Mouse (Mus musculus): ENCODE results near the gene Tmc6. TPM values are rescaled to one million over a fixed set of nuclear protein-coding genes. Genes with fewer than 3 reads are reported as not detected.

The Tmc6 gene
- 55.7 and 56.0 TPM in 2 replicates for polyA plus RNA-seq (2012; rRNA removed)

DNA sequence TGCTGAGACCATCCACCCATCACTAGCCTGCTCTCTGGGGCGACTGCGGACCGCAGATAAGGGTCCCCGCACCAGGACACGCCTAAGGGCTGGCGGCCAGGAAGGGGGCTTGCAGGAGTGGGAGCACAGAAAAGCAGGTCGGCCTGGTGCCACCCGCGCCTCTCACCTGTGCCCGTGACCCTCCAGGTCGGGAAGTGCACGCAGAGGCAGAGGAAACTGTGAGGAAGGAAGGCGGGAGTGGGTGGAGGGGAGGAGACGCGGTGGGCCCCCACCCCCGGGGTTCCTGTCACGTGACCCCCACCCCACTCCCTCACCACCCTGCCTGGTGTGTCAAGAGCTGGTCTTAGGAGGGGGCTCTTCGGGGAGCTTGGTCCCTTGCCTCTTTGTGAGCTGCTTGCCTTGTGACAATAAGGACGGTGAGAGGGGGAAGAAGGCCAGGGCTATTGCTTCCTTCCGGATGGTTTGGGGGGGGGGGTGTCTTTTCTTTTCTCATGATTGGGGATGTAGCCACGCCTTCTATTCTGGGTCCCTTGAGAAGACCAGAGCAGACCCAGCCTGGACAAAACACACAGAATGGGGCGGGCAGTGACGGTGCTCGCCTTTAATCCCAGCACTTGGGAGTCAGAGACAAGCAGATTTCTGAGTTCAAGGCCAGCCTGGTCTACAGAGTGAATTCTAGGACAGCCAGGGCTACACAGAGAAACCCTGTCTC is at the start of gene Tmc6, which contains the start of gene Tmc8:
Gene Tmc6, minus strand, starts transcription at position 206 of the 712 bp plus-strand sequence.
Gene Tmc8, plus strand, starts transcription at position 84 of the 712 bp plus-strand sequence.
- 28% methylated on average over 24 of the region's 24 CpGs for WGBS
- TF ChIP-seq POLR2A (IDR thresholded peaks at IDR 0.05; ENCODE audit: borderline replicate concordance, extremely low read depth, low read depth, low read length) (peak; percentile 58; the same call in 1 of the 2 replicates), CTCF (IDR thresholded peaks at IDR 0.05; ENCODE audit: insufficient read depth, low read length) (no peak)
- H3K4me1 ChIP-seq (ENCODE audit: control insufficient read depth, insufficient read depth, low read length): peaks cover 9% of the 10 kb centered on the region
- peak within 1 kb of the TSS; percentile 58 for H3K4me3 ChIP-seq (replicated peaks; ENCODE audit: extremely low read depth, low read depth, low read length)
- peak; percentile 20 for DNase-seq

DNA sequence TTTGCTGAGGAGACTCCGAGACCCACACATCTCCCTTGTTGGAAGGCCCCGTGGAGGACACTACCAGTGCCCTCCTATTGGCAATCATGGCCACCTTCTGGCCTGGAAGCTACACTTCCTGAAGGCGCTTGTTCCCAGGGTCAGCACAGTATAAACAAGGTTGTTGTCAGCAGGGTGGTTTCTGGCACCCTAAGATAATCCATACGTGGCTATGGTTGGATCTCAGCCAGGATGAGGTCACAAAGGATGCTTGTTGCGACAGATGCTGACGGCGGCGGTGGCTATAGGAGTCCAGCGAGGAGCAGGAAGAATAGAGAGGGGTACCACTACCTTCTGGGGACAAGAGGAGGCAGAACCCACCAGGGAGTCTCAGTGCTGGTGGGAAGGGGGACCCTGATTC is 48.4 kb upstream of the Tmc6 start:
- DNase-seq: no peak
- TF ChIP-seq POLR2A (IDR thresholded peaks at IDR 0.05; ENCODE audit: borderline replicate concordance, extremely low read depth, low read depth, low read length): no peak
- no peak overlapping the region for H3K4me3 ChIP-seq (replicated peaks; ENCODE audit: extremely low read depth, low read depth, low read length)
- H3K4me1 ChIP-seq (ENCODE audit: control insufficient read depth, insufficient read depth, low read length): peaks cover 15% of the 10 kb centered on the region
- WGBS: 42% methylated on average over 9 of the region's 9 CpGs

DNA sequence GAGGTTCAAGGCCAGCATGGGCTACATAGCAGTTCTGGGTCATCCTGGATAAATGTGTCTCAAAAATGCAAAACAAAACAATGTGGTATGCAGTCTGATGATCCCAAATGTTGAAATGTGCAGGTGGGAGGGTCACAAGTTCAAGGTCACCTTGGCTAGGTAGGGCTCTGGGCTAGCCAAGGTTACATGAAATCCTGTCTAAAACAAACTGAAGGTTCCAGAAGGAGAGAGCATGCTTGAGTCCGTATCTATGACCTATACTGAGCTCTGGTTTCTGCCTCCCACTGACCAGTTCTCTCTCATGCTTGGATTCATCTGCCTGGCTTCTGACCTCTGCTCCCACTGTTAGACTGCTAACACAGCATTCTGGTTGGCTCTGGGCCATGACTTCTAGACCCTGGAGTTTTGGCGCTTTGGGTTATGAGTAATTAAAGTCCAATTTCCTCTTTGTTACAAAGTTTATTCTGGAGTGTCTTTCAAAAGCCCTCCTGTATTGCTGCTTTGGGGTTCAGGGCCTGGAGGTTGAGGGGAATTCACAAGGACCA is 47.7 kb upstream of the Tmc6 start:
- H3K4me1 ChIP-seq (ENCODE audit: control insufficient read depth, insufficient read depth, low read length): peaks cover 15% of the 10 kb centered on the region
- WGBS: 29% methylated on average over 2 of the region's 2 CpGs

DNA sequence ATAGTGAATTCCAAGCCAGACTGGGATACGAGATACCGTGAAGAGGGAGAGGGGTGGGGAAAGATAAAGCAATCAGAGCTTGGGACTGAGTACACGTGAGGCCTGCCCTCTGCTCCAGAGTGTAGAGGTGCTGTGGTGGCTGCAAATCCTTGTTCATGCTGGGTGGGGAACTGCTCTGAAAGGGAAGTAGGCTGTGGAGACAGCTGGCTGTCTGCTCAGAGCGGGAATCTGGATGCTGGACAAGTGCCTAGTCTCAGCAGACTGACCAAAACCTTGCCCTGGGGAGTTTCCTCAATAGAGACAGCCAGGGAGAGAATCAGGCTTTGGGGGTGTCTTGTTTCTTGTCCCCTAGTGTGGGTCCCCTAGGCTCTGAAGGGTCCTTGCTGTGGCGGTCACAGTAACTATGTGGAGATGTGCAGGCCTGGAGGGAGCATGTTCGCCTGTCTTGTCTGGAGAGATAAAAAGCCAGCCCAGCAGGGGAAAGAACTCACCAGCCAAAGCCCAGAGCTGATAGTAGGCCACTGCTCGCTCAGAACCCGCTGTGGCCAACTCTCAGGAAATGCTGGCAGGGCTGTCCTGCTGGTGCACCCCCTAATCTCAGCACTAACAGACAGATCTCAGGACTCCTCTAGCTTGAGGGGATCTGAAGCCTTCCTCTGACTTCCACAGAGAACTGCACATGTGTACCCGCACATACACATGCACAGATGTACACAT is 47.0 kb upstream of the Tmc6 start:
- TF ChIP-seq POLR2A (IDR thresholded peaks at IDR 0.05; ENCODE audit: borderline replicate concordance, extremely low read depth, low read depth, low read length) (no peak), CTCF (IDR thresholded peaks at IDR 0.05; ENCODE audit: insufficient read depth, low read length) (no peak)
- peaks cover 21% of the 10 kb centered on the region for H3K4me1 ChIP-seq (ENCODE audit: control insufficient read depth, insufficient read depth, low read length)
- DNase-seq: no peak
- 32% methylated on average over 9 of the region's 9 CpGs for WGBS
- no peak overlapping the region for H3K4me3 ChIP-seq (replicated peaks; ENCODE audit: extremely low read depth, low read depth, low read length)

More for the DNA sequence above, 47.7 kb upstream of the Tmc6 start:
- TF ChIP-seq CTCF (IDR thresholded peaks at IDR 0.05; ENCODE audit: insufficient read depth, low read length) (no peak), POLR2A (IDR thresholded peaks at IDR 0.05; ENCODE audit: borderline replicate concordance, extremely low read depth, low read depth, low read length) (no peak)
- H3K4me3 ChIP-seq (replicated peaks; ENCODE audit: extremely low read depth, low read depth, low read length): no peak overlapping the region
- no peak for DNase-seq

DNA sequence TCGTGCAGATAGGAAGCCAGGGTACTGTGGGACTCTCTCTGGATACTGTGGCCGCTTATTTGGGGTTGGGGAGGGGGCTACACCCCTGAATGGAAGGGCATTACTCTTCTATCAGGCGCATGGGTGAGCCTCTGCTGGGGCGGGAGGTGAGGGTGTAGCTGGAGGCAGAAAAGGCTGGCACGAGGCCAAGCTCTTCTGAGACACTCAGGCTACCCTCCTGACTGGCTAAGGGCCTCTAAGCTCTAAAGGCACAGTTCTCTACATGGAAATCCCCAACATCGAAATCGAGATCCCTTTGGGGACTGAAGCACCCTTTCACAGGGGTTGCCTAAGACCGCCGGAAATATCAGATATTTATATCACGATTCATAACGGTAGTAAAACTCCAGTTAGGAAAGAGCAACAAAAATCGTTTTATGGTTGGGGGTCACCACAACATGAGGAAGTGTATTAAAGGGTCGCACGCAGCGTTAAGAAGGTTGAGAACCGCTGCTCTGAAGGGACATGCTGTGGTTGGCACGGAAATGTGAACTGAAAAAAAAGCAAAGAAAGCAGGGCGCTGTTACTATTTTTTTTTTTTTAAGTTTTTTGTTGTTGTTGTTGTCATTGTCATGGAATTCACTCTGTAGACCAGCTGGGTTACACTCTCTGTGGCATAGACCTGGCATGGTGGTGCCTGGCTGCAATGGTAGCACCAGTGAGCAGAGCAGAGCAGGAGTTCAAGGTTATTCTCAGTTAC is 46.3 kb upstream of the Tmc6 start:
- TF ChIP-seq POLR2A (IDR thresholded peaks at IDR 0.05; ENCODE audit: borderline replicate concordance, extremely low read depth, low read depth, low read length) (no peak), CTCF (IDR thresholded peaks at IDR 0.05; ENCODE audit: insufficient read depth, low read length) (no peak)
- WGBS: 34% methylated on average over 18 of the region's 18 CpGs
- no peak for DNase-seq
- Histone ChIP-seq H3K4me1 (ENCODE audit: control insufficient read depth, insufficient read depth, low read length) (peaks cover 24% of the 10 kb centered on the region), H3K4me3 (replicated peaks; ENCODE audit: extremely low read depth, low read depth, low read length) (no peak overlapping the region)

DNA sequence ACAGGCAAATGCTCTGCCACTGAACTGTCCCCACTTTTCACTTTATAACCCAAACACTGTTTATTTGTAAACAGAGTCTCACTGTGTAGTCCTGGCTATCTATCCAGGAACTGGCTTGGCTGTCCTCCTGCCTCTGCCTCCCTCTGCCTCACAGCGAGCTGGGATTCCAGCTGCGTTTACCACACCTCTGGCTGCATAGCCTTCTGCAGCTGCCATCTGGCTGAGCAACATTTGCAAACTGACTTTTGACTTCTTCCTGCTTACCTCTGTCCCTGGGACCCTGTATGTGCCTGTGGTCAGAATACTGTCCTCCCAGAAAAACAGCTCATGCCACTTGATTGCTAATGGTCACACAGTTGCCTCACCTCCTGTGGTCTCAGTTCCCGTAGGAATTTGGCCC is 45.4 kb upstream of the Tmc6 start:
- no peak for DNase-seq
- TF ChIP-seq POLR2A (IDR thresholded peaks at IDR 0.05; ENCODE audit: borderline replicate concordance, extremely low read depth, low read depth, low read length) (no peak), CTCF (IDR thresholded peaks at IDR 0.05; ENCODE audit: insufficient read depth, low read length) (no peak)
- no peak overlapping the region for H3K4me3 ChIP-seq (replicated peaks; ENCODE audit: extremely low read depth, low read depth, low read length)
- H3K4me1 ChIP-seq (ENCODE audit: control insufficient read depth, insufficient read depth, low read length): peaks cover 33% of the 10 kb centered on the region
- WGBS: 31% methylated on average over 3 of the region's 3 CpGs

DNA sequence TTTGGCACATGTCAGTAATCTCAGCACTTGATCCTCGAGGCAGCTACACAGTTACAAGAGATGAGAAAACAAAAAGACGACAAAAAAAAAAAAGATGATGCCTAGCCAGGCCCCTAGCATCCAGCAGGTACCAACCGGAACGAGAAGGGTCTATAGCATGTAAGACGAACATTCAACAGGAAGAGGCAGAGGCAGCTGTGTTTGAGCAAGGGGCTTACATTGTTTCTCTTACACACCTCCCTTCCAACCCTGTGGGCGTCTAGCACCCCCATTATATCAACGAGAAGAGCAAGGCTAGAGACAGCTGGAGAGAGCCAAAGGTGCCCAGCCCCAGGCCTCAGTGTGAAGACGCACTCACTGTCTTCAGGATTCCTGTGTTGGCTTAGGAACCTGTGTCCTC is 44.9 kb upstream of the Tmc6 start:
- DNase-seq: no peak
- TF ChIP-seq CTCF (IDR thresholded peaks at IDR 0.05; ENCODE audit: insufficient read depth, low read length): no peak
- TF ChIP-seq POLR2A (IDR thresholded peaks at IDR 0.05; ENCODE audit: borderline replicate concordance, extremely low read depth, low read depth, low read length): no peak
- no peak overlapping the region for H3K4me3 ChIP-seq (replicated peaks; ENCODE audit: extremely low read depth, low read depth, low read length)
- peaks cover 33% of the 10 kb centered on the region for H3K4me1 ChIP-seq (ENCODE audit: control insufficient read depth, insufficient read depth, low read length)
- 45% methylated on average over 8 of the region's 8 CpGs for WGBS

DNA sequence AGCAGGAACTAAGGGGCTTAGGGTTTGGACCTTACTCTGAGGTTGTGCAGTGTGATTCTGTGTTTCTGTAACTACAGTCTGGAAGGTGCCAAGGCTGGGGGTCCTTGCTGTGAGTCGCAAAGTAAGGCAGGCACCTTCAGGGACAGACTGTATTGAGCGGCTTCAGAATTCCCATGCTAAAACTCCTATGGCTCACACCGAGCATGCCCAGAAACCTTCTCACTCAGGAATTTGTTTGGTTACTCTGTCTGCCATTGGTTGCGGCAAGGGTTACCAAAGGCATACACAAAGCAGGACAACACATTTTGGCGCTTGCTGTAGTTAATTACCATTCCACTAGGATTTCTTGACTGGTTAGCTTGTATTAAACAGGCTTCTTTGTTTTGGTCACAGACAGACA is 44.2 kb upstream of the Tmc6 start:
- 27% methylated on average over 5 of the region's 5 CpGs for WGBS
- no peak for DNase-seq
- TF ChIP-seq POLR2A (IDR thresholded peaks at IDR 0.05; ENCODE audit: borderline replicate concordance, extremely low read depth, low read depth, low read length): no peak
- Histone ChIP-seq H3K4me1 (ENCODE audit: control insufficient read depth, insufficient read depth, low read length) (peaks cover 33% of the 10 kb centered on the region), H3K4me3 (replicated peaks; ENCODE audit: extremely low read depth, low read depth, low read length) (no peak overlapping the region)
